Mouse (Mus musculus): ENCODE data around the gene Gm17581.
"Not testable (repeated sequence)": the region's sequence is repeated elsewhere in the genome, so short reads cannot be mapped to it uniquely, and the experiment has no call there.

Gm17581 gene

DNA sequence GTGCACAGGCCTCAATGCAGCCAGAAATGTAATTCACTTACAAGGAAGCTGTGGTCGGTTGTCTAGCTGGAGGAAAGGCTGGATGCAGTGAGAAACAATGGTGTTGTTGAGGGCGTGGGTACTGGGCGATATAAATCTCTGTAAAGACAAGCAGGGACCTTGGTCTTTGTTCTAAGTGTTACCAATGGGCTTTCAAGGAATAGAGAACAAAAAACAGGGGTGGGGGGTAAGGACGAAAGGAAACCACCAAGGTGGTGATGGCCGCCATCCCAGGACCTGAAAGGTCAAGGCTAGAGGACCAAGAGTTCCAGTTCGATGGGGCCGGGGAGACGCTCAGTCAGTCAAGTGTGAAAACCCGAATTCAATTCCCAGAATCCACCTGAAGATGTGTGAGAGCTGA lies 2.1 kb upstream of the Gm17581 start:
- DNase-seq (ENCODE audit: low read depth, low spot score): no peak

DNA sequence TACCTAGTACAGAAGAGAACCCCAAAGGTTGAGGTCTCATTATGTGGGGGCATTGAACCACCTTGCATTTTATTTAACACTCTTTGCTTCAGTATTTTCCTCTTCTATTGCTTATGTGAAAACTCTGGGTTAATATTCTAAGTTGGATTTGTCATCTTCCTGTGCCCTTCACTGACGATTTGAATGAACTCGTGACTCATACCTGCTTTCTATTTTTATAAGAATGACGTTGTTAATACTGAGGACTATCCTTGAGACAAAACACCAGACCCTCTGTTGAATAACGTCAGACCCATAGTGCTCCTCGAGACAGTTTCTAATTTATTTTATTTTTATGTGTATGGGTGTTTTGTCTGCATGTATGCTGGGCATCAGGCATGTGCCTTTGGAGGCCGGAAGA lies 1.3 kb upstream of the Gm17581 start:
- DNase-seq (ENCODE audit: low read depth, low spot score): no peak

DNA sequence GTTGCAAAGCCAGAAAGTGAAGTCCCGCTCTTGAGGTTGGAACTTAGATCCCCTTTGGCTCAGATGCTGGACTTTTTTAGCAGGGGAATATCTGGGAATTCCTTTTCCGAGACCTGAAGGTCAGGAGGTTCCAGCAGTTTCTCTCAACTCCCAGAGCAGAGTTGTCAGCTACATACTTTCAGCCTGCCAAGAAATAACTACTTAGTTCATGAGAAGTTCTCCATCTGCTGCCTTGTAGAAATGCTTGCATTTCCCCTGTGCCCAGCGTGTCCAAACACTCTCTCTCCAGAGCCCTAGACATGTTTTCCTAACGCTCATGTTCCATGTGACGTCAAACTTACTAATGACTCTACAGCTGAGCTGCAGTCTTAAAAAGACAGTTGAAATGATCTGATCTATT lies 586 bp downstream of the Gm17581 start:
- no peak for DNase-seq (ENCODE audit: low read depth, low spot score)

DNA sequence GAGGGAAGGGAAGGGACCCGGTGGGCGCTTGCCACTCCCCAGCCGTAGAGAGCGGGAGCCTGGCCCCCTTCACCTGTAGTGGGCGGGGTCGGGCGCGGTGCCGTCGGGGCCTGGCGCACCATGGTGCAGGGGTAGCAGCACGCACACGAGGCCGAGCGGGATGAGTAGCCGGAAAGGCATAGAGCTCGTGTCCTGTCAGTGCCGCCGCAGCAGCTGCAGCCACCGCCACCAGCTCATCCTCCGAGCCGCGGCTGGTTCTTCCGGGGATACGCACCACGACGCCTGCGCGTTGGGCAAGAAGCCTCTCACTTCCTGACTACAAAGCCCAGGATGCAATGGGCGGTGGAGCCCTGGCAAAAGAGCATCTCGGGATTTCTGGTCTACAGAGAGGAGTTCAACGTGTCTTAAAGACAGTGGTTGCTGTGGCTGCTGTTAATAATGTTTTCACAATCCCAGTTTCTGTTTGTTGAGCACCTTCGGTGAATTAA lies 6.5 kb downstream of the Gm17581 start, which contains the start of gene Edem2:
Edem2 (minus strand) TSS at position 318 of the 488 bp plus-strand sequence.
- DNase-seq (ENCODE audit: low read depth, low spot score): peak; percentile 77

DNA sequence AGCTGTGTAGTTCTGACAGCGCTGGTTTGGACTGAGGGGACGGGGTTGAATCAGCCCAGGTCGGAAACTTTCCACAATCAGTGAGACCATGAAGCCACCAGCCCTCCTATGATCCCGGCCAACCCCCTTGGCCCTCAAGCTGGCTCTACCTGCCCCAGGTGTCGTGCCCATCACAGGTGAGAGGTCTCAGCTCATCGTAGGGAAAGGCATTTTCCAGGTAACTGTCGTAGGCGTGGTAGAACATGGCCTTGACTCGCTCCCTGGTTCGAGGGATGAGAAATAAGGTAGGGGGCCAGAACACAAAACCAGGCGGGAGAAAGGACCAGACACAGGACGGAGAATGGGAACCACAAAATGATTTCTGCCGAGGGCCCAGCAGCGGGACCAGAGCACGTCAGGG lies 6.9 kb downstream of the Gm17581 start:
- DNase-seq (ENCODE audit: low read depth, low spot score): no peak

DNA sequence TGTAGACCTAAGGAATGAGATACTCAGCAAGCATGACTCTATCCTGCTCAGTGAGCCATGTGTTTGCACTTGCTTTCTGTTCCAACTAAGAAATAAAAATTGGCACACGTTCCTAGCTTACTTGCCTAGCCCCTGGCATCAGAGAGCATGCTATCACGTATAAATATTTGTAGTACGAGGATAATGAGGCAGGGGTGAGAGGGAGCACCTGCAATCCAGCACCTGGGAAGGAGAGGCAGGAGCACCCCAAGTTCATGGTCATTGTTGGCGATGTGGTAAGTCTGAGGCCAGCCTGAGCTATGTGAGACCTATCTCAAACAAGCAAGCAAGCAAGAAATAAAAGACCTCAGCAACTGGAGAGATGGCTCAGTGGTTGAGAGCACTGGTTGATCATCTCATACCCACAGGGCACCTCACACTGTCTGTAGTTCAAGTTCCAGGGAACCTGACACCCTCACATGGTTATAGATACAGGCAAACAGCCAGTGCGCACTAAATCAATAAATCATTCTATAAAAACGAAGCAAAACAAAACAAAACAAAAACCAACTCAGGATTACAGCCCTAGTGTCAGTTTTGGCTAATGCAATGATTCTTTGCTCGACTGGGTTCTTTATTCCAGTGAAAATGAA lies 7.8 kb downstream of the Gm17581 start:
- DNase-seq (ENCODE audit: low read depth, low spot score): no peak

DNA sequence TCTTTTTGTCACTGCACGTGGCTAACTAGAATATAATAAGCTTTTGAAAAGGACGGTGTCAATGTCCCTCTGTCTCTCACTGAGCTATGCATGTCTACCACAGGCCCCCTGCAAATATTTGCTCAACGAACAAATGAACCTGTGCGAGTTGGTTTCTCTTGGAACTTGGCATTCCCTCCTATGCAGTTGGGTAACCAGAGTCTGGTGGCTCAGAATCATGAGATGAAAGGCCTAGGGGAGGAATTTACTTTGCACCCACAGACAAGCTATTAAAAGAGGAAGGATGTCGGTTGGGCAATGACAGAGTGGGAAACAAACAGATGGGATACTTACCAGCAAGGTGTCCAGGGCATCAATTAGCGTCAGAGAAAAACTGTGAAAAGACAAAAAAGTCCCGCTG lies 9.4 kb downstream of the Gm17581 start:
- DNase-seq (ENCODE audit: low read depth, low spot score): no peak

DNA sequence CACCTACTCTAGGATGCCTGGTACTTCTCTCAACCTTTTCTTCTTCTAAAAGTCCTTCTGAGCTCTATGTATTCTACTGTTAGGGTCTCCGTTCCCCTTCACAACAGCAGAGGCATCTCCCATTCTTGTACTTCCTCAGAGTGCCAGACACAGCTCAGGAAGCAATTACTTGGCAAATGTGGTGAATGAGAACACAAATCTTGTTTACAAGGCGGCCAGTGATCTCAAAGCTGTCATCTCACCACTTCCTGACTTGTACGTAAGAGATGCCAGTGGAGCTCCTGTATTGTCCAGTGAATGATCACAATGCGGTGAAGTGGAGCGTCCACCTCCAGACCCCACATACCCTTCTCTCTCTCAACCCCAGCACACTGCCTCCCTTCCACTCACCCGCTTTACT lies 11.1 kb downstream of the Gm17581 start:
- no peak for DNase-seq (ENCODE audit: low read depth, low spot score)

DNA sequence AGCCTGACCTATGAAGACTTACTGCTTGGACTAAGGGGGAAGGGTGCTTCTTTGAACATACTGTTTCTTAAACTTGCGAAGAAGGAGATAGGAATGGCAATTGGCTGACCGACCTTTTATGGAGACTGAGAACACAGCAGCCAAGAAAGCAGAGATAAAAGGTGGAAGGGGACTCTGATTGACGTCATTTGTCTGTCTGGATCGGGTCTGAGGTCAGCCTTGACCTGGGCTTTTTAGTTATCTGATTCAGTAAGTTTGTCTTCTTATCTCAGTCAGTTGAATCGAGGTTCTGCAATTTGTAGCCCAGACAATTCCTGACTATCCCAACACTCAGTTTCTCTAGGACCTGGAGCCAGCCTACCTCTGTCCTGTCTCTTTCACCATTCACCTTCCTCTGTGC lies 11.6 kb downstream of the Gm17581 start:
- DNase-seq (ENCODE audit: low read depth, low spot score): no peak

DNA sequence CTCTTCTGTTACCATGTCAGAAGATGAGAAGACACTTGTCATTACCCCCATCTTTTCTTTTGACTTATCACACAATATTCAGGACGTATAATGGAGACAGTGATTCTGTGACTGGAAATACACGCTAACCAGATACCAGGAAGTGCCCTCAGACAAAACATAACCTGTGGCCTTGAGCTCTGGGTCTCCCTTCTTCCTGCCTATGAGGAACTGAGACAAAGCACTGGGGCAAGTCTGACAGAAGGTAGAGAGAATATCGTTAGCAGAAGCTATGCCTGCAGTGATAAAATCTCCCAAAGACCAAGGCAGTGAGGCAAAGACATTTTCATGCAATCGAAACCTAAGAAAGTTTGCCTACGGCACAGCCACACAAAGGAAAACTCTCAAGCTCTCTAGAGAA lies 15.1 kb downstream of the Gm17581 start:
- no peak for DNase-seq (ENCODE audit: low read depth, low spot score)

DNA sequence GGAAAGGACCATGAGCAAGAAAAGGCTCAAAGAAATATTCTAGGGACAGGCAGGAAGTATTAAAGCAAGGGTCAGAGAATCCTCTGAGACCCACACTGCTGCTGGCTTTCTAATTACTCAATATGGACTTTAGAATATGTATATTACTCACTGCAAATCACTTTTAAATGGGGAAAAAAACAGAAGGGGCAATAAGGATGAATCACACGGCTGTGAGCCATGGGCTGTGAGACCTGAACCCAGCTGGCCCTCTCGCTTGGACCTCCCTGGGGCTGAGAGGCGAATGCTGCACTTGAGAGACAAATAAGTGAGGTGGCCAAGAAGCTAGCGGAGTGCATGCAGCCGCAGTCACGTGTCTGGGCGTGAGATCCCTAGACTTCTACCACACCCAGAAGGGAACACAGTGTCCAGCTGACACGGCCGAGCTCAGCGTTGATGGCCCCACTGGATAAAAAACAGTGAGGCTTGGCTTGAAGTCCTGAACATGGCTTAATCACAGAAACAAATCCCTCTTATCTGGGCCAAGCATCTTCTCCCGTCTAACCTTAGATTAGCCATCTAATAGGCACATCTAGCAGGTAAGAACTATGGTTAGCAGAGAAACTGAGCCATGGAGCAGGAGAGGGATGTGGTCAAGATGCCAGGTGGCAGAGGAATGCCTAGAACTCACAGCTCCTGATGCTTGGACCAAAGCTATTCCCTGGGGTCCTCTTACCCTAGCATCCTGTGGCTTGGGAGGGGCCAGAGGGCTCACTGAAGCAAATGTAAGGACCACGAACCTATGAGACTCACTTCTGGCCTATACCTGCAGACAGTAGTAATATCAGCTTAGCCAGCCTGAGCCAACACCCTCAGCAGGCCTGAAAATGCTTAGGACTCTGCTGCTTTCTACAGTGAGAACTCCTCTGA lies 18.3 kb downstream of the Gm17581 start:
- DNase-seq (ENCODE audit: low read depth, low spot score): no peak

DNA sequence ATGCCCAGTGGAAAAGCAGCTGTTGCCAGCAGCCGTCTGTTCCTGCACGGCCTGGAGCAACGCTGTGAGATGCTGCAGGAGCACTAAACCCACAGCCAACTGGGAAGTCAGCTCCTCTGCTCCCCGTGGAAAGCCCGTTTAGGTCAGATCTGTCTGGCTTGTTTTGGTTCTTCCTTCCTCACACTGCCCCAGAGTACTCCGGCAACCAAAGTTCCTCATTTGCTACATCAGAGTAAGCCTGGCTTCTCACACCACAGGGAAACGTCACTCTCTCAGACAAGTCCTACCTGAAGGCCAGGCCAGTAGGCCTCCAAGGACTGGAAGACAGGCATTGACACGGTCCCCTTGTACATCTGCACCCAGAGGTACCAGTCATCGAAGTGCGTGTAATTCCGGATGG lies 25.1 kb downstream of the Gm17581 start:
- no peak for DNase-seq (ENCODE audit: low read depth, low spot score)

DNA sequence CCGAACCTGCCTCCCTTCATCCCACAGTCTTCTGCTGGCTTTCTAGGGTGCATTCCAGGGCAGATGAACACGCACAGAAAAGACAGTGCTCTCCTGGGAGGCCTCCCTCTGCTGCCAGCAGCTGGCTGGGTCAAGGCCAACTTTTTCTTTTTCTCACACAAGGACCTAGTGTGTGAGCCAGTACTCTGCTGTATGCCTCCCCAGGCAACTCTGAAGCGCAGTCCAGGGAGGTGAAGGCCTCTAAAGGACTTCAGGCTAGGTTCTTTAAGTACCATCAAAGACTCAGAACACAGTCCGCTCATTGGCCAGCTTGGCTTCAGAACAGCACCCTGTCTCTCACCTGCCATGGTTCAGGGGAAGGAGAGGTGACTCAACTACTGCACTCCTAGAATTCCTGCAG lies 28.4 kb downstream of the Gm17581 start:
- no peak for DNase-seq (ENCODE audit: low read depth, low spot score)

DNA sequence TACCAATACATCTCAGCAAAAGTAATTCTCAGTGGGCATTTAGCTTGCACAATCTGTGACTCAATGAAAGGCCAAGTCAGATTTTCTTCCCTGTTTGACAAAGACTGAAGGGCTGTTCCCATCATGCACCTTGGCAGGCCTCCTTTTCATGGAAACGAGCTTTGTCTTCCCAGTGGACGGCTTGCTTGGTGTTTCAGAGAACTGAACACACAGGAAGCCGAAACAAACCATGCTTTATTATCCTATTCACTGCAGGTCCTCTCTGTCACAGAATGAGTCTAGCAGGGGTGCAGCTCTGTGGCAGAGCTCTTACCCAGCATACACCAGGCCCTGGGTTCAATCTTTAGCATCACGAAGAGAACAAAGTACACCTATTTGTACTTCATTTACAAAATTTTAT lies 32.0 kb downstream of the Gm17581 start:
- no peak for DNase-seq (ENCODE audit: low read depth, low spot score)

DNA sequence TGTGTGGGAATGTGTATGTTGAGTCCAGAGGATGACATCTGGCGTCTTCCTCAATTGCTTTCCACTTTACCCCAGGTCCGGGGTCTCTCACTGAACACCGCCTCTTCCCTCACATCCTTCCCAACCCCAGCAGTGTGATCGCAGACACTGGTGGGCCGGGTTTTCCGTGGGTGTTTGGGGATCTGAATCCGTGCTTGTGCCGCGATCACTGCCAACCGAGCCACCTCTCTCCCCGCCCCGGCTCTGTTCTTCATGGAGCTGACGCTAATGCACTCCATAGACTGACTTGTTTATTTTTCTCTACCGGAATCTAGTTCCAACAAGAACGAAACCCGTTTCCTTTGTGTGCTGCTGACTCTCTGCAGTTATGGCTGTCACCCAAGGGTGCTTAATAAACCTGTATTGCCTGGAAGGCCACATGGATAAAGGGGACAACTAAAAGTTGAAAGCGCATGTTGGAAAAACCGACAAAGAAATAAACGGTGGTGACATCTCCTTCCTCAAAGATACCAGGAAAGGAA lies 34.2 kb downstream of the Gm17581 start:
- DNase-seq (ENCODE audit: low read depth, low spot score): no peak

DNA sequence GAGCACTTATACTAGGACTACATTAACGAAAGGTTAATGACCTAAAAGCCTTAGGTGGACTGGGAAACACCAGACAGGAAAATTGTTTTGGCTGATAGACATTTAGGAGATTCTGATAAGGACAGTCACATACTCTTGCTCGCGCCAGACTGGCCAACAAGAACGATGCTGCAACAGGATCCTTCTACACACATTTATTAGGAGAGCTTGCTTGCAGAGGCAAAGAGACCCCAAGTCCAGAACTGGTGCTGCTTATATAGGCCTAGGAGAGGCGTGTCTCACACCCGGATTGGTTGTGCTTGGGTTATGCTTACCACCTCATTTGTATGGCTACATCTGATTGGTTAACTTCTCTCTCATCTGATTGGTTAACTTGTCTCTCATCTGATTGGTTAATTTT lies 37.2 kb downstream of the Gm17581 start:
- DNase-seq (ENCODE audit: low read depth, low spot score): not testable (repeated sequence)

DNA sequence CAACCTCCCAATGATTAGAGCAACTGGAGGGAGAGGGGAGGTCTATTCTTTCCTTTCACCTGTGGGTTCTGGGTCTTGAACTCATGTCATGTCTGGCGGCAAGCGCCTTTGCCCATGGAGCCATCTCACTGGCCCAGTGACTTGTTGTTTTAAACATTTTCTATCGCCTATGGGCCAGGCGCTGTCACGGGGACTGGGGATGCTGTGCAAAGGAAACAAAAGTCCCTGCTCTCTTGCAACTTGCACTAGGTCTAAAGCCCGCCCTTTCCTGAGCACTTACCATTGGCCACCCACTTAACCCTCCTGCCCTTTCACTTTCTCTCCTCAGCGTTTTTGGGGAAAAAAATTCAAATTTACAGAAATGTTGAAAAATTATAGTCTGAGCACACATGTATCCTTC lies 38.8 kb downstream of the Gm17581 start:
- DNase-seq (ENCODE audit: low read depth, low spot score): no peak

DNA sequence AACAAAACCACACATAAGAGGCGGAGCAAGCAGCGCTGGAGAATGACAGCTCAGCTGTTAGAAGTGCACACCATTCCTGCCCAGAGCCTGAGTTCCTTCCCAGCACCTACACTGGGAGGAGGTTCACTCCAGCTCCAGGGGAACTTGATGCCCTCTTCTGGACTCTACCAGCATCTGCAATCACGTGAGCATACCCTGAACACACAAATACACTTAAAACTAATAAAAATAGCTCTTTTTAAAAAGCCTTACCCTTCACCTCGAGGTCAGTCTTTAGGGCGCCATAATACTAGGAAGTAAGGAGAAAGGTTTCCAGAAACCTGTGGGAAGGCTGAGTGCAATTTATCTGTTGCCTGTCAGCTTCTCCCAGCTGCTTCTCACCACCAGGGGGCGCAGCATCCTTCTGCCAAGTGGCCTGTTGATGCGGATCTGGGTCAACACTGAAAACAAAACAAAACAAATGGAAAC lies 39.5 kb downstream of the Gm17581 start:
- peak; percentile 72 for DNase-seq (ENCODE audit: low read depth, low spot score)

DNA sequence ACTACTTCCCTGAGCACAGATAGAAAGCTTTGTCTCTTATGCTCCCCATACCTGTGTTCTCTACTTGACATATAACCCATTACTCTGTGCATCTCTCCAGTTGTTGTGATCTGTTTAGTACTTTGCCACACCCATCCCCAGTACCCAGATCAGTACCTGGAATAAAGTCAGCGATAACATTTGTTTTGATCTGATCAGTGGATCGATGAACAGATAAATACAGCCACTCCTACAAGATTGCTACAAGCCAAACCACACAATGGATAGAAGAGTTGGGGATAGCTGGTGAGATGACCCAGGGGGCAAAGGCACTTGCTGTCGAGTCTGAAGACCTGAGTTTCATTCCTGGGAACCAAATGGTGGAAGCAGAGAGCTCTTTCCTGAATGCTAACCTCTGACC lies 40.4 kb downstream of the Gm17581 start:
- DNase-seq (ENCODE audit: low read depth, low spot score): no peak

DNA sequence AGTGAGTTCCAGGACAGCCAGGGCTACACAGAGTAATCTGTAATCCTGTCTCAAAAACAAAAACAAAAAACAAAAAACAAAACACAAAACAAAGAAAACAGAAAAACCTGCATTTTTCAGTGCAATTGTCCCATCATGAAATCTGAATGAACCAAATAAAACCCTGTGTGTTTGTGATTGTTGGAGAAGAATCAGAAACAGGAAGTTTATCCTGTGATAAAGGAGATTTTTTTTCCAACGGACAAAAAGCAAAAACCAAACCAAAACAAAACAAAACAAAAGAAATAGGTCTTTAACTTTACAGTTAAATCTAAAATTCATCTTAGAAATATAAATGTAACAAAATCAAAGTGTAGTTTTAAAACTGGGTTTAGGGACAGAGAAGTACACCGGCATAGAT lies 41.1 kb downstream of the Gm17581 start:
- no peak for DNase-seq (ENCODE audit: low read depth, low spot score)

DNA sequence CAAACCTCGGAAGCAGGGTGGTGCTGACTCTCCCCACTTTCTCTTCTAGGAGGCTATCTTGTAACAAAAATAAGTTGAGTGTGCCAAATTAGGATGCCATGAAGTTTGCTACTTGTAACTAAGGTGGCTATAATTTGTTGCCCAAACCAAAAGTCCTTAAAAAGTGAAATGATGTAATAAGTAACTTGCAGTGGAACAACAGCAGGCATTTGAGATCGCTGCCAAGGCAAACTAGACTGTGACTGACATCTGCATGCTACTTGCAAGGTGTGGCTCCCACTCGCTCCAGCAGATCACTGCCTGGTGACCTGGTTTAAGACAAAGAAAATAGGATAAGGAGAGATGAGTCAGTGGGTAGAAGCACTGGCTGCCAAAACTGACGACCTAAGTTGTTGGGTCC lies 42.5 kb downstream of the Gm17581 start:
- DNase-seq (ENCODE audit: low read depth, low spot score): no peak

DNA sequence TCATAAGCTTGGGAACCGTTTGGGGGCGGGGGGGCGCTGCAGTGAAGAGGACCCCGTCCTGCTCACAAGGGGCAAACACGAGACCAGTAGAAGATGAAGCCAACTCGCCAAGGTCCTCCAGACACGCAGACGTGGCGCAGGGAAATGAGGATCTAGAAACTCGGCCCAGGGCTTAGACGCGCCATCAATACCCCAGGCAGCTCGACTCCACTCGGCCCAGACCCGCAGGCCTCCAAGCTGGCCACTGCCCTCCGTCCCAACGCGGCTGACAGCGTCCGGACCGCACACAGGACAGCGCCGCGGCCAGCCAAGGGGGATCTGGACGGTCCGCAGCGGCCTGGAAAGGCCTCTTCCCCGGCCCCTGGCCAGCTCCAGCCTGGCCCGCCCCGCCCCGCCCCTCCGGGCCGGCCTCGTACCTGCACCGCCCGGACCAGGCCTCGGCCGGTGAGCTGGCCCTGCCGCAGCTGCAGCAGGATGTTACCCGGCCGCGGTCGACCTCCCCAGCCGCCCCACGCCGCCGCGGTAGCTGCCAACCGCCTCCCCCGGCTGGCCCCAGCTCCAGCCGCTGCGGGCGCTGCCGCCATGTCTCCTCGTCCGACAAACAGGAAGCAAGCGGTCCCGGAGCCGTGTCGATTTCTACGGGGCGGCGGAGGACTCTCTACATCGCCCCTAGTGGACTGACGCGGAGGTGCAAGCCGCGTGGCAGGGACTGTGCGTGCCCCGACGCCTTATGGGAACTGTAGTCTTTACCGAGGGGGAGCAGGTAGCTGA lies 43.8 kb downstream of the Gm17581 start, which contains the start of gene Trpc4ap:
Trpc4ap (minus strand) TSS at position 662 of the 771 bp plus-strand sequence.
- DNase-seq (ENCODE audit: low read depth, low spot score): peak; percentile 94
